Mouse (Mus musculus): ENCODE results near the gene Xrra1. TPM values are rescaled to one million over a fixed set of nuclear protein-coding genes. Genes with fewer than 3 reads are reported as not detected.
A peak's percentile ranks its signal among the peaks of the same experiment; 100 is the strongest.
"Not testable (repeated sequence)": the region's sequence is repeated elsewhere in the genome, so short reads cannot be mapped to it uniquely, and the experiment has no call there.

Xrra1 gene
- not detected in 2 replicates for polyA plus RNA-seq (2012; ENCODE audit: insufficient read depth, insufficient read length, low replicate concordance, missing spikeins)

DNA sequence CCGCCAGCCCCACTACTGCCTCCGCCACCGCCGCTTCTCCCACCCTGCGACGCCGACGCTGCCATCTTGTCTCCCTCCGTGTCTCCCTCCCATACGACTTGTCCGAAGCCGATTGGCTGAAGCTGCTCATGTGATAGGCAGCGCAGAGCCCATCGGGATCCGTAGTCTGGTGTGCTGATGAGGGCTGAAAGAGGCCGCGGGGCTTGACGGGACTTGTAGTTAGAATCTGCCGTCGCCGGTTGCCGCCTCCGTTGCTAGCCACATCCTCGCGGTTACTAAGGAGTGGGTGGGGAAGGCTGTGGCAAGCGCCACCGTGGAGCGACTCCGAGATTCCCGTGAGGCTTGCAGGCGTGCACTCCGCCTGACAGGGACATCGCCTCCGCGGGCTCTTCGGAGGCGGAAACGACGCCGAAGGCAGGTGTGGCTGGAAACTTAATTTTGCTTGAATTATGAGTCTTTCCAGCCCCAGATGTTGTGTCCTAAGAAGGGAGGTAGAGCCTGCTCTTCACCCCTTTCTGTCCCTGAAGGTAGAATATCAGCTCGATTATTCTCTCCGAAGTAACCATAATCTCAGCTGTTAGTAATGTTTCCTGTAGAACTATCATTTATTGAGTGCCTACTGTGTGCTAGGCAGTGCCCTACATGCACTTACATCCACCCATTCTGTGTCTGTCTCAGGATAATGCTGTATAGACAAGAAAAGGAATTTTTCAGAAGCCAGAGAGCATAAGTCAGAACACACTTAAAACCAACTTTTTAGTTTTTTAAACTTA lies at the start of gene Xrra1:
Gene Xrra1, plus strand, starts transcription at position 304 of the 773 bp plus-strand sequence.
- peak within 1 kb of the TSS; percentile 86 for H3K27ac ChIP-seq (ENCODE audit: insufficient read depth, low read depth, low read length)
- H3K4me3 ChIP-seq (ENCODE audit: insufficient read depth, low read depth, low read length), result peak within 1 kb of the TSS; percentile 82
- no peak for TF ChIP-seq CTCF (IDR thresholded peaks at IDR 0.05; ENCODE audit: insufficient read depth, low read depth, low read length)
- TF ChIP-seq POLR2A (IDR thresholded peaks at IDR 0.05; ENCODE audit: insufficient read depth, low read depth, low read length), result peak; percentile 94
- WGBS, result under 1% methylated on average over 42 of the region's 42 CpGs
- peaks cover 16% of the 10 kb centered on the region for H3K4me1 ChIP-seq (ENCODE audit: control insufficient read depth, insufficient read depth, low read length)

DNA sequence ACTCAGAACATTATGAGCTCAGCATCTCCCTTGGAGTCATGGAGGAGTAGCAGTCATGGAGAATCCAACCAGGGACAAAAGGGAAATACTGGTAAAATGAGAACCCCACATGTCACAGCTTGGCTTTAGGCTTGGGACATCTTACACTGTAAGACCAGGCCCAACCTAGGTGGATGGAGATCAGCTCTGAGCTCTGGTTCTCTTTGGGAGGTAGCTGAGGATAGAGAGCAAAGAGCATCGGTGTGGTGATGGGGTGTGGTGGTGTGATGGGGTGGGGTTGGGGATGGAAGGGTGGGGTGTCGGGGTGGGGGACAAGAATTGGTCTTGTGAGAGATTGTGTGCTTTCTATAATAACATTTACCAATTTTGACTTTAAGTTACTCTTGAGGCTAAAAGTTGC lies 48.1 kb upstream of the Xrra1 start:
- no peaks in the 10 kb centered on the region for H3K4me1 ChIP-seq (ENCODE audit: control insufficient read depth, insufficient read depth, low read length)
- 96% methylated on average over 2 of the region's 2 CpGs for WGBS
- H3K27ac ChIP-seq (ENCODE audit: insufficient read depth, low read depth, low read length), result no peak overlapping the region
- no peak overlapping the region for H3K4me3 ChIP-seq (ENCODE audit: insufficient read depth, low read depth, low read length)
- TF ChIP-seq CTCF (IDR thresholded peaks at IDR 0.05; ENCODE audit: insufficient read depth, low read depth, low read length) (no peak), POLR2A (IDR thresholded peaks at IDR 0.05; ENCODE audit: insufficient read depth, low read depth, low read length) (no peak)

GRCm38 (mm10) chr7:99811661-99812060 lies 47.3 kb upstream of the Xrra1 start:
- H3K4me1 ChIP-seq (ENCODE audit: control insufficient read depth, insufficient read depth, low read length), result no peaks in the 10 kb centered on the region
- no peak overlapping the region for H3K27ac ChIP-seq (ENCODE audit: insufficient read depth, low read depth, low read length)
- H3K4me3 ChIP-seq (ENCODE audit: insufficient read depth, low read depth, low read length), result no peak overlapping the region
- WGBS, result 92% methylated on average over 4 of the region's 4 CpGs
- TF ChIP-seq POLR2A (IDR thresholded peaks at IDR 0.05; ENCODE audit: insufficient read depth, low read depth, low read length) (no peak), CTCF (IDR thresholded peaks at IDR 0.05; ENCODE audit: insufficient read depth, low read depth, low read length) (no peak)

- TF ChIP-seq POLR2A (IDR thresholded peaks at IDR 0.05; ENCODE audit: insufficient read depth, low read depth, low read length) (no peak), CTCF (IDR thresholded peaks at IDR 0.05; ENCODE audit: insufficient read depth, low read depth, low read length) (no peak)
- Histone ChIP-seq H3K27ac (ENCODE audit: insufficient read depth, low read depth, low read length) (no peak overlapping the region), H3K4me1 (ENCODE audit: control insufficient read depth, insufficient read depth, low read length) (no peaks in the 10 kb centered on the region), H3K4me3 (ENCODE audit: insufficient read depth, low read depth, low read length) (no peak overlapping the region)
- 91% methylated on average over 11 of the region's 11 CpGs for WGBS
Measured at GRCm38 (mm10) chr7:99813394-99813793, 45.5 kb upstream of the Xrra1 start.

DNA sequence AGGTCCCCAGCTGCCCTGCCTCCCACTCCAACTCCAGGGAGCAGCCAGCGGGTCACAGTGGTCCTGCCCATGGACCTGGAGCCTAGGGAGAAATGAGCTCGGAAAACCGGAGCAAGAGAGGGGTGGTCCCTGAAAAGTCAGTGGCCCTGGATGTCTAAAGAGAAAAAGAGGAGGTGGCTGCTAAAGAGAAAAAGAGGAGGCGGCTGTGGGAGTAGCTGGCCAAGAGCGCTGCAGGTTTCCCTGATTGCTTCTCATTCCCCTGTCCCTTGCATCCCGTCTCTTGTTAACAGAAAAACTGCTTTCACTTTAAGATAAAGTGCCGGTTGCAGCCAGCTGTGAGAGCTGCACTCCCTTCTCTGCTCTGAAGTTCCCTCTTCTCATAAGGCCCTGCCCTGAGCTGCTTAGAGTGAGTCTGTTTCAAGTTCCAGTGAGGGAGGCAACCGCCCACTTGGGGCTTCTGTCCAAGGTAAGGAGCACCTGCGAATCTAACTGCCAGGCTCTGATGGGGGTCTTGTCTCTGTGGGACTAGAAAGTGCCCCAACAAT lies 40.7 kb upstream of the Xrra1 start:
- 43% methylated on average over 9 of the region's 9 CpGs for WGBS
- not testable (repeated sequence) for H3K4me3 ChIP-seq (ENCODE audit: insufficient read depth, low read depth, low read length); H3K27ac ChIP-seq (ENCODE audit: insufficient read depth, low read depth, low read length); H3K4me1 ChIP-seq (ENCODE audit: control insufficient read depth, insufficient read depth, low read length)

DNA sequence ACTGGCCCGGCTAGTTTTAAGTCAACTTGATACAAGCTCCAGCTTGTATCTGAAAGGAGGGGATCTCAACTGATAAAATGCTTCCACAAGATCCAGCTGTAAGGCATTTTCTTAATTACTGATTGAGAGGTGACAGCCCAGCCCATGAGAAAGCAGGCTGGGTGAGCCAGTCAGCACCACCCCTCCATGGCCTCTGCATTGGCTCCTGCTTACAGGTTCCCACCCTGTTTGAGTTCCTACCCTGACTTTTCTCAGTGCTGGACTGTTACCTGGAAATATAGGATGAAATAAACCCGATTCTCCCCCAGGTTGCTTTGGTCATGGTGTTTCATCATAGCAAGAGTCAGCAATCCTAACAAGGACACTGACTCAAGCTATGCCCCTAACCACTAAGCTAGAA lies 37.0 kb upstream of the Xrra1 start:
- 95% methylated on average over 2 of the region's 2 CpGs for WGBS
- Histone ChIP-seq H3K4me3 (ENCODE audit: insufficient read depth, low read depth, low read length) (no peak overlapping the region), H3K27ac (ENCODE audit: insufficient read depth, low read depth, low read length) (no peak overlapping the region), H3K4me1 (ENCODE audit: control insufficient read depth, insufficient read depth, low read length) (peaks cover 5% of the 10 kb centered on the region; the same call in 1 of the 2 replicates)
- TF ChIP-seq CTCF (IDR thresholded peaks at IDR 0.05; ENCODE audit: insufficient read depth, low read depth, low read length), result no peak
- no peak for TF ChIP-seq POLR2A (IDR thresholded peaks at IDR 0.05; ENCODE audit: insufficient read depth, low read depth, low read length)

- peaks cover 5% of the 10 kb centered on the region; the same call in 1 of the 2 replicates for H3K4me1 ChIP-seq (ENCODE audit: control insufficient read depth, insufficient read depth, low read length)
- TF ChIP-seq CTCF (IDR thresholded peaks at IDR 0.05; ENCODE audit: insufficient read depth, low read depth, low read length) (no peak), POLR2A (IDR thresholded peaks at IDR 0.05; ENCODE audit: insufficient read depth, low read depth, low read length) (no peak)
- H3K4me3 ChIP-seq (ENCODE audit: insufficient read depth, low read depth, low read length), result no peak overlapping the region
- H3K27ac ChIP-seq (ENCODE audit: insufficient read depth, low read depth, low read length), result no peak overlapping the region
- 94% methylated on average over 5 of the region's 5 CpGs for WGBS
Measured at GRCm38 (mm10) chr7:99822426-99822825, 36.5 kb upstream of the Xrra1 start.

DNA sequence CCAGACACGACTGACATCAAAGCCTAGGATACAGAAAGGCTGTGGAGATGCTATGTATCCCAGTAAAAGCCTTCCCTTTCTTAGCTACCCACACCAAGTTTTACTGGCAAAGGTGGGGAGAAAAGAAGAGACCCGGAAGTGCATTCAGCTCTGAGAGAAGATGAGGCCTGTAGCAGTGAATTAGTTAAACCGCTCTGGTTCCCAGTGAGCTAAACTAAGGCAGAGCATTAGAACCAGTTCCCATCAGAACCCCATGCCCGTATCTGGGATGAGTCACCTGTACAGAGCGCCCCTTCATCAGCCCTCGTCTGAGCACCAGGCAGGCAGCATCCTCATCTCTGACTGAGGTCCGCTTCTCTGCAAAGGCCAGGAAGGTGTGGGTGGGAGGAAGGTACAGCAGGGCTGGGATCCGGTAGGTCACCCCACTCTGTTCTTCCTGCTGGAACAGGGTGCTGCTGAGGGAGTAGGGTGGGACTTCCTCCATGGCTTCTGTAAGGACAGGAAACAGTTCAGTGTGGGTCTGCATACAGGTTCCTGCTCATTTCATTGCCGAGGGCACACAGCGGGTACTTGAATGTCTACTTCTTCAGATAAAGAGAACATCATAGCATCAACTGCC lies 35.8 kb upstream of the Xrra1 start:
- H3K27ac ChIP-seq (ENCODE audit: insufficient read depth, low read depth, low read length), result no peak overlapping the region
- 86% methylated on average over 10 of the region's 10 CpGs for WGBS
- TF ChIP-seq CTCF (IDR thresholded peaks at IDR 0.05; ENCODE audit: insufficient read depth, low read depth, low read length) (no peak), POLR2A (IDR thresholded peaks at IDR 0.05; ENCODE audit: insufficient read depth, low read depth, low read length) (no peak)
- no peak overlapping the region for H3K4me3 ChIP-seq (ENCODE audit: insufficient read depth, low read depth, low read length)
- H3K4me1 ChIP-seq (ENCODE audit: control insufficient read depth, insufficient read depth, low read length), result peaks cover 5% of the 10 kb centered on the region; the same call in 1 of the 2 replicates
